Mouse (Mus musculus): Measurements from ENCODE around the gene Nrxn1. TPM values are rescaled to one million over a fixed set of nuclear protein-coding genes. Genes with fewer than 3 reads are reported as not detected.

Gene Nrxn1
- polyA plus RNA-seq, 1 experiment from 2014 or later: 2.1 TPM

- no peak overlapping the region for H3K9ac ChIP-seq
- H3K4me2 ChIP-seq: no peak overlapping the region
- H3K27me3 ChIP-seq (ENCODE audit: insufficient read depth, low read length): no peaks in the 10 kb centered on the region
- H3K27ac ChIP-seq (ENCODE audit: low read depth): no peak overlapping the region
- 54% methylated on average over 13 of the region's 13 CpGs for WGBS
- H3K4me3 ChIP-seq (ENCODE audit: low read depth, low read length): no peak overlapping the region
- no peaks in the 10 kb centered on the region for H3K36me3 ChIP-seq (ENCODE audit: insufficient read depth)
- no peak for TF ChIP-seq CTCF (IDR thresholded peaks at IDR 0.05; ENCODE audit: low read depth)
- DNase-seq (peak; percentile 16), ATAC-seq (ENCODE audit: insufficient read depth) (peak; percentile 41; the same call in 1 of the 2 replicates)
- H3K9me3 ChIP-seq (ENCODE audit: low read depth, low read length): no peaks in the 10 kb centered on the region
- no peaks in the 10 kb centered on the region for H3K4me1 ChIP-seq (ENCODE audit: insufficient read depth)
Measured at GRCm38 (mm10) chr17:90629851-90630250, 463.0 kb downstream of the Nrxn1 start.

GRCm38 (mm10) chr17:90628469-90628868 is 464.4 kb downstream of the Nrxn1 start:
- no peaks in the 10 kb centered on the region for H3K36me3 ChIP-seq (ENCODE audit: insufficient read depth)
- peak; percentile 58 for TF ChIP-seq CTCF (IDR thresholded peaks at IDR 0.05; ENCODE audit: low read depth)
- H3K4me1 ChIP-seq (ENCODE audit: insufficient read depth): no peaks in the 10 kb centered on the region
- no peak overlapping the region for H3K4me3 ChIP-seq (ENCODE audit: low read depth, low read length)
- H3K9ac ChIP-seq: no peak overlapping the region
- H3K27ac ChIP-seq (ENCODE audit: low read depth): no peak overlapping the region
- H3K4me2 ChIP-seq: no peak overlapping the region
- no peaks in the 10 kb centered on the region for H3K27me3 ChIP-seq (ENCODE audit: insufficient read depth, low read length)
- WGBS: 22% methylated on average over 2 of the region's 2 CpGs
- peak; percentile 60; the same call in 1 of the 2 replicates for ATAC-seq (ENCODE audit: insufficient read depth)
- peak; percentile 60 for DNase-seq
- no peaks in the 10 kb centered on the region for H3K9me3 ChIP-seq (ENCODE audit: low read depth, low read length)

- Histone ChIP-seq H3K9me3 (ENCODE audit: low read depth, low read length) (no peaks in the 10 kb centered on the region), H3K4me2 (no peak overlapping the region), H3K36me3 (ENCODE audit: insufficient read depth) (no peaks in the 10 kb centered on the region), H3K4me3 (ENCODE audit: low read depth, low read length) (no peak overlapping the region), H3K27ac (ENCODE audit: low read depth) (no peak overlapping the region), H3K4me1 (ENCODE audit: insufficient read depth) (no peaks in the 10 kb centered on the region), H3K27me3 (ENCODE audit: insufficient read depth, low read length) (no peaks in the 10 kb centered on the region), H3K9ac (no peak overlapping the region)
- no peak for DNase-seq
- no peak for TF ChIP-seq CTCF (IDR thresholded peaks at IDR 0.05; ENCODE audit: low read depth)
- no peak for ATAC-seq (ENCODE audit: insufficient read depth)
- WGBS: 57% methylated on average over 3 of the region's 3 CpGs
Measured at GRCm38 (mm10) chr17:90628004-90628403, 464.9 kb downstream of the Nrxn1 start.

- H3K9ac ChIP-seq: no peak overlapping the region
- DNase-seq (no peak), ATAC-seq (ENCODE audit: insufficient read depth) (no peak)
- no peaks in the 10 kb centered on the region for H3K27me3 ChIP-seq (ENCODE audit: insufficient read depth, low read length)
- TF ChIP-seq CTCF (IDR thresholded peaks at IDR 0.05; ENCODE audit: low read depth): no peak
- H3K36me3 ChIP-seq (ENCODE audit: insufficient read depth): no peaks in the 10 kb centered on the region
- no peak overlapping the region for H3K27ac ChIP-seq (ENCODE audit: low read depth)
- H3K4me2 ChIP-seq: no peak overlapping the region
- no peak overlapping the region for H3K4me3 ChIP-seq (ENCODE audit: low read depth, low read length)
- no peaks in the 10 kb centered on the region for H3K4me1 ChIP-seq (ENCODE audit: insufficient read depth)
- no peaks in the 10 kb centered on the region for H3K9me3 ChIP-seq (ENCODE audit: low read depth, low read length)
- 58% methylated on average over 3 of the region's 3 CpGs for WGBS
Measured at GRCm38 (mm10) chr17:90627395-90627794, 465.5 kb downstream of the Nrxn1 start.

GRCm38 (mm10) chr17:90624591-90625266 is 468.1 kb downstream of the Nrxn1 start:
- no peak for TF ChIP-seq CTCF (IDR thresholded peaks at IDR 0.05; ENCODE audit: low read depth)
- H3K4me1 ChIP-seq (ENCODE audit: insufficient read depth): no peaks in the 10 kb centered on the region
- no peak overlapping the region for H3K27ac ChIP-seq (ENCODE audit: low read depth)
- H3K27me3 ChIP-seq (ENCODE audit: insufficient read depth, low read length): no peaks in the 10 kb centered on the region
- no peaks in the 10 kb centered on the region for H3K36me3 ChIP-seq (ENCODE audit: insufficient read depth)
- 29% methylated on average over 1 of the region's 1 CpGs for WGBS
- H3K9ac ChIP-seq: no peak overlapping the region
- H3K4me2 ChIP-seq: no peak overlapping the region
- DNase-seq (no peak), ATAC-seq (ENCODE audit: insufficient read depth) (no peak)
- H3K9me3 ChIP-seq (ENCODE audit: low read depth, low read length): no peaks in the 10 kb centered on the region
- no peak overlapping the region for H3K4me3 ChIP-seq (ENCODE audit: low read depth, low read length)

- no peak for ATAC-seq (ENCODE audit: insufficient read depth)
- H3K4me2 ChIP-seq: no peak overlapping the region
- 84% methylated on average over 4 of the region's 4 CpGs for WGBS
- no peaks in the 10 kb centered on the region for H3K36me3 ChIP-seq (ENCODE audit: insufficient read depth)
- no peaks in the 10 kb centered on the region for H3K4me1 ChIP-seq (ENCODE audit: insufficient read depth)
- H3K9ac ChIP-seq: no peak overlapping the region
- no peaks in the 10 kb centered on the region for H3K9me3 ChIP-seq (ENCODE audit: low read depth, low read length)
- no peak for TF ChIP-seq CTCF (IDR thresholded peaks at IDR 0.05; ENCODE audit: low read depth)
- H3K27me3 ChIP-seq (ENCODE audit: insufficient read depth, low read length): no peaks in the 10 kb centered on the region
- DNase-seq: peak; percentile 19
- no peak overlapping the region for H3K27ac ChIP-seq (ENCODE audit: low read depth)
- no peak overlapping the region for H3K4me3 ChIP-seq (ENCODE audit: low read depth, low read length)
Measured at GRCm38 (mm10) chr17:90621828-90622227, 471.0 kb downstream of the Nrxn1 start.

GRCm38 (mm10) chr17:90615019-90615418 is 477.9 kb downstream of the Nrxn1 start:
- no peaks in the 10 kb centered on the region for H3K9me3 ChIP-seq (ENCODE audit: low read depth, low read length)
- ATAC-seq (ENCODE audit: insufficient read depth): no peak
- no peak overlapping the region for H3K4me3 ChIP-seq (ENCODE audit: low read depth, low read length)
- H3K9ac ChIP-seq: no peak overlapping the region
- no peaks in the 10 kb centered on the region for H3K27me3 ChIP-seq (ENCODE audit: insufficient read depth, low read length)
- DNase-seq: no peak
- no peak overlapping the region for H3K4me2 ChIP-seq
- WGBS: 51% methylated on average over 3 of the region's 3 CpGs
- no peaks in the 10 kb centered on the region for H3K4me1 ChIP-seq (ENCODE audit: insufficient read depth)
- TF ChIP-seq CTCF (IDR thresholded peaks at IDR 0.05; ENCODE audit: low read depth): no peak
- H3K36me3 ChIP-seq (ENCODE audit: insufficient read depth): no peaks in the 10 kb centered on the region
- H3K27ac ChIP-seq (ENCODE audit: low read depth): no peak overlapping the region
